Mouse (Mus musculus) bone marrow macrophage, adult 2 months (primary cell): ENCODE results near the gene Elavl3. TPM values are rescaled to one million over a fixed set of nuclear protein-coding genes. Genes with fewer than 3 reads are reported as not detected.
"Not testable (repeated sequence)": the region's sequence is repeated elsewhere in the genome, so short reads cannot be mapped to it uniquely, and the experiment has no call there.

Source experiments
- H3K27ac ChIP-seq: 2 replicates; pipeline ENCODE4 v1.5.1; 2012; ENCODE audit warnings: low read depth, low read length; ENCODE audit not compliant: insufficient read depth
- H3K4me1 ChIP-seq: 2 replicates; pipeline ENCODE4 v1.6.1; 2012; ENCODE audit warnings: low read length; ENCODE audit not compliant: control insufficient read depth, insufficient read depth
- H3K4me3 ChIP-seq: 2 replicates; pipeline ENCODE4 v1.5.1; 2012; ENCODE audit warnings: mild to moderate bottlenecking, low read length, moderate library complexity; ENCODE audit not compliant: insufficient read depth
- CTCF ChIP-seq: IDR thresholded peaks from 2 replicates; pipeline ENCODE4 v1.5.1; 2012; ENCODE audit warnings: low read depth, mild to moderate bottlenecking, low read length, moderate library complexity
- POLR2A ChIP-seq: IDR thresholded peaks from 2 replicates; pipeline ENCODE4 v1.6.1; 2012; ENCODE audit warnings: mild to moderate bottlenecking, low read depth, low read length, borderline replicate concordance
- polyA plus RNA-seq: library from polyadenylated mRNA; stranded (reverse); fragments of >200 nt; gene quantifications from 2 replicates; pipeline ENCODE4 v1.2.4, GENCODE M21; 2012; ENCODE audit not compliant: missing spikeins, insufficient read depth, insufficient read length

Elavl3 gene
- polyA plus RNA-seq, 1 experiment = not detected

- TF ChIP-seq POLR2A (no peak), CTCF (0 out of 2 replicates have a peak, but pooled peaks have one; percentile 9)
- peaks cover 4% of the 10 kb centered on the region; the same call in 1 of the 2 replicates for H3K4me1 ChIP-seq
- H3K27ac ChIP-seq = peak within 1 kb of the TSS; percentile 18; the same call in 1 of the 2 replicates
- H3K4me3 ChIP-seq = peak within 1 kb of the TSS; percentile 82
These were observed 33.4 kb upstream of the Elavl3 start, which contains the start of gene Ecsit for GRCm38 (mm10) chr9:22085022-22085834. Gene Ecsit, minus strand, starts transcription at chr9:22085438.

DNA sequence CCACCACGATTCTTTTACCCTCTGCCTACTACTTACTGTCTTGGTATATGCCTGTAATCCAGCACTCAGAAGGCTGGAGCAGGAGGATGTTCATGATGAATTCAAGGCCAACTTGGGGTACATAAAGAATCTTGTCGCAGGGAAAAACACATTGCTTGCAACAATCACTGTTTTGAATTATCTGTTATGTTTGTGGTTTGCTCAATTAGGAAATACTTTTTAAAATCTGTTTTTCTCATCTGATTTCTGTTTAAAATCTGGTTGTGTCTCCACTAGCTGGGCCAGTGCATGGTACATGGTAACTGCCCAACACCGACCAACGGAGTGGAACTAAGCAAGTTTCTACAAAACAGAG lies 32.8 kb upstream of the Elavl3 start:
- Histone ChIP-seq H3K4me1 (peaks cover 4% of the 10 kb centered on the region; the same call in 1 of the 2 replicates), H3K27ac (no peak overlapping the region), H3K4me3 (peak overlapping the region; percentile 82)
- TF ChIP-seq CTCF (no peak), POLR2A (no peak)

GRCm38 (mm10) chr9:22076223-22076622 lies 24.4 kb upstream of the Elavl3 start:
- TF ChIP-seq CTCF (no peak), POLR2A (no peak)

GRCm38 (mm10) chr9:22075778-22076177 lies 24.0 kb upstream of the Elavl3 start:
- H3K4me3 ChIP-seq, H3K27ac ChIP-seq, H3K4me1 ChIP-seq: not testable (repeated sequence)

More at GRCm38 (mm10) chr9:22076223-22076622, 24.4 kb upstream of the Elavl3 start:
- Histone ChIP-seq H3K27ac (no peak overlapping the region), H3K4me1 (no peaks in the 10 kb centered on the region), H3K4me3 (no peak overlapping the region)

- Histone ChIP-seq H3K27ac (no peak overlapping the region), H3K4me3 (no peak overlapping the region), H3K4me1 (no peaks in the 10 kb centered on the region; the same call in 1 of the 2 replicates)
- TF ChIP-seq CTCF (no peak), POLR2A (no peak)
These were observed 20.5 kb upstream of the Elavl3 start for GRCm38 (mm10) chr9:22072276-22072675.

- no peaks in the 10 kb centered on the region; the same call in 1 of the 2 replicates for H3K4me1 ChIP-seq
- TF ChIP-seq POLR2A (no peak), CTCF (no peak)
These were observed 19.2 kb upstream of the Elavl3 start, which contains the start of the genes Gm49318 and Zfp653 for GRCm38 (mm10) chr9:22070791-22071573. Gene Gm49318, minus strand, starts transcription at chr9:22071259. Gene Zfp653, minus strand, starts transcription at chr9:22071376.

DNA sequence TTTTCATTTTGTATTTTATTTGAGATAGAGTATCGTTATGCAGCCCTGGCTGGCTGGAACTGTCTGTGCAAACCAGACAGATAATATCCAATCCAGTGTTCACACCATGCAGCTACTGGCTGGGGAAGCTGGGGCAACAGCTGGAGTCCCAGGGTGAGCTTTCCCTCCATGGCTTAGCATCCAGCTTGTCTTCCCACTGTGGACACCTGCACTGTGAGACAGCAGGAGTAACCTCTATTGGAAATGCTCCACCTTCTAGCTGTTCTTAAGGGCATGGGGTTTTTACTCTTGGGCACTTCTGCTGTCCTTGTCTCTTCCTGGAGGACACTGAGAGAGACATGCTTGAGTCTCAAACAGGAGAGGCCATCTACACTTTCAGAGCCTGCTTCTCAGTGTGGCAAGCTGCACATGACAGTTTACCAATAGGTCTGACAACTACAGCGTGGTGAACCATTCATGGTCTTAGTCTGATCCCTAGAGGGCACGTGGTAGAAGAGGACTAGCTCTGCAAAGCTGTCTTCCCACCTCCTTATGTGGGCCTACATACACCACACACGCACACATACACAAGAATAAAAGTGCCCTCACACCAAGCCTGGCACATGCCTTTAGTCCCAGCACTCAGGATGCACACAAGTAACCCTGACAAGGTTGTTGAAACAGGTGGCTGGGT lies 18.2 kb upstream of the Elavl3 start:
- Histone ChIP-seq H3K4me3 (peak overlapping the region; percentile 55), H3K27ac (no peak overlapping the region), H3K4me1 (no peaks in the 10 kb centered on the region; the same call in 1 of the 2 replicates)
- TF ChIP-seq POLR2A (no peak), CTCF (no peak)

More at GRCm38 (mm10) chr9:22070791-22071573, 19.2 kb upstream of the Elavl3 start, which contains the start of the genes Gm49318 and Zfp653:
- Histone ChIP-seq H3K4me3 (peak within 1 kb of the TSS; percentile 85), H3K27ac (peak within 1 kb of the TSS; percentile 68)

DNA sequence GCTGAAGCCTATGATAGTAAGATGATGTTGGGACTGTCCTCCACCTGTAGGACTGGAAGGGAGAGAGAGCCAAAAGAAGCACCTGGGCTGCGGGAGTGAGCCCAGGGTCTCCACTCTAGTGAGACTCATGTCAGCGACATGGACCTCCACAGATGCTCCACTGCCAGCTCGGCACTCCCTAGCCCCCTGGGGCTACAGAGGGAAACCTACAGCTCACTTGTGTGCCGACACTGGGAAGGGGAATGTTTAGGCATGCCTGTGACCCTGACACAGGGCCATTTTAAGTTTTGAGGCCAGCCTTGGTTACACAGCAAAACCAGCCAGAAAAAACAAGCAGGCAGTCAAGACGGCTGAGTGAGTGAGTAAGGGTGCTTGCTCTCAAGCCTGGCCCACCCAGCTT lies 15.4 kb upstream of the Elavl3 start:
- Histone ChIP-seq H3K27ac (no peak overlapping the region), H3K4me1 (no peaks in the 10 kb centered on the region; the same call in 1 of the 2 replicates), H3K4me3 (no peak overlapping the region)
- TF ChIP-seq POLR2A (no peak), CTCF (no peak)

DNA sequence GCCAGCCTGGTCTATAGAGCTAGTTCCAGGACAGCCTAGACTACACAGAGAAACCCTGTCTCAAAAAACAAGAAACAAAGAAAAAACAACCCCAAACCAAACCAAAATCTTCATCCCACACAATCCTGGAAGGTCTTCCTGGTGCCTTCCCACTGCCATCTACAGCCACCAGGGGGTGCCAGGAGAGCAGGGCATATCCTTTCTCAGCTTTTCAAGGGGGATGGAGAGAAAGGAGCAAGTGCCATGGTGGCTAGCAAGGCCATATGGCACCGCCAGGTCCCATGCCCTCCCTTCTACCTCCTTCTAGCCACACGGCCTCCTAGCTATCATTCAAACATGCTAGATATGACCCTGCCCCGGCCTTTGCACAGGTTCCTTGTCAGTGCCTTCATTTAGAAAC lies 14.6 kb upstream of the Elavl3 start:
- TF ChIP-seq CTCF (peak; percentile 83), POLR2A (no peak)
- Histone ChIP-seq H3K4me1 (no peaks in the 10 kb centered on the region; the same call in 1 of the 2 replicates), H3K4me3 (no peak overlapping the region), H3K27ac (no peak overlapping the region)

- no peak for TF ChIP-seq POLR2A
- TF ChIP-seq CTCF = no peak
- Histone ChIP-seq H3K27ac (no peak overlapping the region), H3K4me1 (no peaks in the 10 kb centered on the region; the same call in 1 of the 2 replicates), H3K4me3 (no peak overlapping the region)
These were observed 13.8 kb upstream of the Elavl3 start for GRCm38 (mm10) chr9:22065642-22066041.
